Mouse (Mus musculus): ENCODE results near the gene Xrra1. TPM values are rescaled to one million over a fixed set of nuclear protein-coding genes. Genes with fewer than 3 reads are reported as not detected.

Gene Xrra1
- polyA plus RNA-seq, 1 experiment, result 0.81 TPM

- TF ChIP-seq POLR2A (IDR thresholded peaks at IDR 0.05; ENCODE audit: low read depth, low read length), result no peak
- TF ChIP-seq CTCF (IDR thresholded peaks at IDR 0.05; ENCODE audit: borderline replicate concordance, insufficient read depth, low read length), result no peak
- Histone ChIP-seq H3K4me3 (ENCODE audit: insufficient read depth, low read length) (no peak overlapping the region), H3K4me1 (ENCODE audit: control insufficient read depth, insufficient read depth, low read length) (no peaks in the 10 kb centered on the region), H3K27ac (ENCODE audit: insufficient read depth, low read length) (no peak overlapping the region)
These were observed 33.4 kb upstream of the Xrra1 start for GRCm38 (mm10) chr7:99825511-99825910.

GRCm38 (mm10) chr7:99826096-99826495 lies 32.8 kb upstream of the Xrra1 start:
- TF ChIP-seq CTCF (IDR thresholded peaks at IDR 0.05; ENCODE audit: borderline replicate concordance, insufficient read depth, low read length) (no peak), POLR2A (IDR thresholded peaks at IDR 0.05; ENCODE audit: low read depth, low read length) (no peak)
- H3K27ac ChIP-seq (ENCODE audit: insufficient read depth, low read length), result no peak overlapping the region
- no peak overlapping the region for H3K4me3 ChIP-seq (ENCODE audit: insufficient read depth, low read length)
- H3K4me1 ChIP-seq (ENCODE audit: control insufficient read depth, insufficient read depth, low read length), result no peaks in the 10 kb centered on the region

GRCm38 (mm10) chr7:99828083-99828570 lies 30.8 kb upstream of the Xrra1 start, which contains the start of gene Neu3:
Gene Neu3, minus strand, starts transcription at chr7:99828417.
- TF ChIP-seq POLR2A (IDR thresholded peaks at IDR 0.05; ENCODE audit: low read depth, low read length), result peak; percentile 95
- TF ChIP-seq CTCF (IDR thresholded peaks at IDR 0.05; ENCODE audit: borderline replicate concordance, insufficient read depth, low read length), result no peak
- Histone ChIP-seq H3K27ac (ENCODE audit: insufficient read depth, low read length) (peak within 1 kb of the TSS; percentile 93), H3K4me3 (ENCODE audit: insufficient read depth, low read length) (peak within 1 kb of the TSS; percentile 44), H3K4me1 (ENCODE audit: control insufficient read depth, insufficient read depth, low read length) (no peaks in the 10 kb centered on the region)

GRCm38 (mm10) chr7:99833115-99833845 lies 25.6 kb upstream of the Xrra1 start:
- TF ChIP-seq CTCF (IDR thresholded peaks at IDR 0.05; ENCODE audit: borderline replicate concordance, insufficient read depth, low read length) (no peak), POLR2A (IDR thresholded peaks at IDR 0.05; ENCODE audit: low read depth, low read length) (no peak)
- Histone ChIP-seq H3K27ac (ENCODE audit: insufficient read depth, low read length) (no peak overlapping the region), H3K4me1 (ENCODE audit: control insufficient read depth, insufficient read depth, low read length) (peaks cover 7% of the 10 kb centered on the region; the same call in 1 of the 2 replicates)

GRCm38 (mm10) chr7:99833846-99834222 lies 25.1 kb upstream of the Xrra1 start:
- Histone ChIP-seq H3K4me3 (ENCODE audit: insufficient read depth, low read length) (no peak overlapping the region), H3K27ac (ENCODE audit: insufficient read depth, low read length) (no peak overlapping the region), H3K4me1 (ENCODE audit: control insufficient read depth, insufficient read depth, low read length) (peaks cover 7% of the 10 kb centered on the region; the same call in 1 of the 2 replicates)
- TF ChIP-seq POLR2A (IDR thresholded peaks at IDR 0.05; ENCODE audit: low read depth, low read length) (no peak), CTCF (IDR thresholded peaks at IDR 0.05; ENCODE audit: borderline replicate concordance, insufficient read depth, low read length) (no peak)

More at GRCm38 (mm10) chr7:99833115-99833845, 25.6 kb upstream of the Xrra1 start:
- no peak overlapping the region for H3K4me3 ChIP-seq (ENCODE audit: insufficient read depth, low read length)

GRCm38 (mm10) chr7:99834314-99834853 lies 24.5 kb upstream of the Xrra1 start:
- peaks cover 7% of the 10 kb centered on the region; the same call in 1 of the 2 replicates for H3K4me1 ChIP-seq (ENCODE audit: control insufficient read depth, insufficient read depth, low read length)
- TF ChIP-seq POLR2A (IDR thresholded peaks at IDR 0.05; ENCODE audit: low read depth, low read length) (no peak), CTCF (IDR thresholded peaks at IDR 0.05; ENCODE audit: borderline replicate concordance, insufficient read depth, low read length) (no peak)
- H3K27ac ChIP-seq (ENCODE audit: insufficient read depth, low read length), result no peak overlapping the region
- no peak overlapping the region for H3K4me3 ChIP-seq (ENCODE audit: insufficient read depth, low read length)

GRCm38 (mm10) chr7:99836781-99837180 lies 22.1 kb upstream of the Xrra1 start:
- TF ChIP-seq POLR2A (IDR thresholded peaks at IDR 0.05; ENCODE audit: low read depth, low read length) (no peak), CTCF (IDR thresholded peaks at IDR 0.05; ENCODE audit: borderline replicate concordance, insufficient read depth, low read length) (no peak)
- Histone ChIP-seq H3K4me3 (ENCODE audit: insufficient read depth, low read length) (no peak overlapping the region), H3K27ac (ENCODE audit: insufficient read depth, low read length) (no peak overlapping the region), H3K4me1 (ENCODE audit: control insufficient read depth, insufficient read depth, low read length) (peaks cover 7% of the 10 kb centered on the region; the same call in 1 of the 2 replicates)

GRCm38 (mm10) chr7:99837358-99838071 lies 21.4 kb upstream of the Xrra1 start:
- TF ChIP-seq CTCF (IDR thresholded peaks at IDR 0.05; ENCODE audit: borderline replicate concordance, insufficient read depth, low read length), result no peak
- TF ChIP-seq POLR2A (IDR thresholded peaks at IDR 0.05; ENCODE audit: low read depth, low read length), result no peak

GRCm38 (mm10) chr7:99838241-99838640 lies 20.7 kb upstream of the Xrra1 start:
- H3K27ac ChIP-seq (ENCODE audit: insufficient read depth, low read length), result no peak overlapping the region
- TF ChIP-seq POLR2A (IDR thresholded peaks at IDR 0.05; ENCODE audit: low read depth, low read length) (no peak), CTCF (IDR thresholded peaks at IDR 0.05; ENCODE audit: borderline replicate concordance, insufficient read depth, low read length) (no peak)
- H3K4me1 ChIP-seq (ENCODE audit: control insufficient read depth, insufficient read depth, low read length), result peaks cover 7% of the 10 kb centered on the region; the same call in 1 of the 2 replicates
- H3K4me3 ChIP-seq (ENCODE audit: insufficient read depth, low read length), result no peak overlapping the region

More at GRCm38 (mm10) chr7:99837358-99838071, 21.4 kb upstream of the Xrra1 start:
- H3K27ac ChIP-seq (ENCODE audit: insufficient read depth, low read length), result no peak overlapping the region
- H3K4me3 ChIP-seq (ENCODE audit: insufficient read depth, low read length), result no peak overlapping the region
- H3K4me1 ChIP-seq (ENCODE audit: control insufficient read depth, insufficient read depth, low read length), result peaks cover 7% of the 10 kb centered on the region; the same call in 1 of the 2 replicates
